Mouse (Mus musculus) small intestine, adult 2 months (tissue): ENCODE results near the gene Tspan17. TPM values are rescaled to one million over a fixed set of nuclear protein-coding genes. Genes with fewer than 3 reads are reported as not detected.

Experiments used
- H3K27ac ChIP-seq: fragments of 200-500 bp; 2 replicates; pipeline ENCODE4 v1.5.1; 2012; ENCODE audit warnings: low read depth, low read length, control low read depth, inconsistent platforms; ENCODE audit not compliant: insufficient read depth
- H3K27me3 ChIP-seq: fragments of 200-500 bp; 2 replicates; pipeline ENCODE4 v1.6.1; 2012; ENCODE audit warnings: mild to moderate bottlenecking, moderate library complexity, low read length, inconsistent platforms; ENCODE audit not compliant: control insufficient read depth, insufficient read depth
- H3K36me3 ChIP-seq: fragments of 200-500 bp; 2 replicates; pipeline ENCODE4 v1.6.1; 2012; ENCODE audit warnings: mild to moderate bottlenecking, low read length, control low read depth, inconsistent platforms; ENCODE audit not compliant: control insufficient read depth, insufficient read depth
- H3K4me1 ChIP-seq: fragments of 200-500 bp; 2 replicates; pipeline ENCODE4 v1.6.1; 2012; ENCODE audit warnings: low read length, inconsistent platforms, mixed read lengths; ENCODE audit not compliant: control insufficient read depth, insufficient read depth, insufficient read length
- H3K4me3 ChIP-seq: fragments of 200-500 bp; 2 replicates; pipeline ENCODE4 v1.5.1; 2012; ENCODE audit warnings: low read depth, mild to moderate bottlenecking, control low read depth, inconsistent platforms, low read length, moderate library complexity
- CTCF ChIP-seq: fragments of 200-500 bp; IDR thresholded peaks from 2 replicates; pipeline ENCODE4 v1.5.1; 2012; ENCODE audit warnings: low read depth, mild to moderate bottlenecking, control low read depth, inconsistent platforms, low read length, moderate library complexity, mixed read lengths; ENCODE audit not compliant: insufficient replicate concordance, insufficient read length; ENCODE audit errors: extremely low read depth
- POLR2A ChIP-seq: fragments of 200-500 bp; IDR thresholded peaks from 2 replicates; pipeline ENCODE4 v1.6.1; 2012; ENCODE audit warnings: low read depth, mild to moderate bottlenecking, control low read depth, inconsistent platforms, low read length, moderate library complexity
- WGBS: fragments of 180-500 bp; shearing (Covaris S2); methylation state at CpG from one replicate; pipeline ENCODE4 v1.1.7; 2018; 5-methylcytosine and 5-hydroxymethylcytosine counted together
- polyA plus RNA-seq: library from polyadenylated mRNA; depleted of rRNA; stranded (reverse); fragments of >200 nt; gene quantifications from 2 replicates; pipeline ENCODE4 v1.2.3, GENCODE M21; 2012; rRNA removed

The Tspan17 gene
- polyA plus RNA-seq, 1 experiment, result 16.0 TPM

DNA sequence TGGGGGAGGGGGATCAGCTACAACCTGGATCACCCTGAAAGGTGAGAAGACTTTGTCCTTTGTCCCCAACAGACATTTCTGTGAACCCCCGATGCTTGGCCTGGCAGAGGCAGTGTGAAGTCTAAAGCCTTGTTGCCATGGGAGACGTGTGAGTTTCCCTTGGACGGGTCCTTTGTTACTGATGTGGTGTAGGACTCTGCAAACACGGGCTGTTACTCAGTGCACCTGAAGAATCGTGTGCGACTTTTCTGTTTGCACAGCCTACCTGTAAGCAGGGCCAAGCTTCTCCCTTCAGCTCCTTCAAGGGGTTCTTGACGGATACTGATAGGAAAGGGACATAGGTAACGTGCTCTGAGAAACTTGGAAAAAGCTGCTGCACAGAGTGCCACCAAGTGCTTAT, 55.4 kb downstream of the Tspan17 start:
- H3K4me1 ChIP-seq, result no peaks in the 10 kb centered on the region
- H3K27ac ChIP-seq, result no peak overlapping the region
- H3K27me3 ChIP-seq, result no peaks in the 10 kb centered on the region
- H3K4me3 ChIP-seq, result no peak overlapping the region
- 21% methylated on average over 8 of the region's 8 CpGs for WGBS
- H3K36me3 ChIP-seq, result no peaks in the 10 kb centered on the region
- no peak for TF ChIP-seq POLR2A
- TF ChIP-seq CTCF, result no peak

Other genes with a start within 250 kb of the Tspan17 start
- gene 4833439L19Rik, start 223.9 kb upstream of the Tspan17 start, polyA plus RNA-seq, result 76.2 and 166 TPM in 2 replicates
- gene Arl10, start 214.4 kb upstream of the Tspan17 start, polyA plus RNA-seq, result 6.6 and 11.4 TPM in 2 replicates
- 2.3 and 2.4 TPM in 2 replicates for gene Nop16, start 199.3 kb upstream of the Tspan17 start, polyA plus RNA-seq
- 93.9 and 163 TPM in 2 replicates for gene Higd2a, start 199.2 kb upstream of the Tspan17 start, polyA plus RNA-seq
- 34.7 and 84.6 TPM in 2 replicates for gene Cltb, start 178.0 kb upstream of the Tspan17 start, polyA plus RNA-seq
- gene Faf2, start 167.6 kb upstream of the Tspan17 start, polyA plus RNA-seq, result 11.1 and 14.5 TPM in 2 replicates
- gene Rnf44, start 95.5 kb upstream of the Tspan17 start, polyA plus RNA-seq, result 206 and 318 TPM in 2 replicates
- 473 and 1,001 TPM in 2 replicates for gene Cdhr2, start 87.9 kb upstream of the Tspan17 start, polyA plus RNA-seq
- 0.14 and 0.18 TPM in 2 replicates for gene Gprin1, start 39.5 kb upstream of the Tspan17 start, polyA plus RNA-seq
- 0.37 and 0.63 TPM in 2 replicates for gene Sncb, start 22.8 kb upstream of the Tspan17 start, polyA plus RNA-seq
- gene Eif4e1b, start 5.4 kb upstream of the Tspan17 start, polyA plus RNA-seq, result not detected in 2 replicates
- 4.4 and 5.1 TPM in 2 replicates for gene Unc5a, start 160.0 kb downstream of the Tspan17 start, polyA plus RNA-seq
- 1.7 and 1.8 TPM in 2 replicates for gene Hk3, start 232.0 kb downstream of the Tspan17 start, polyA plus RNA-seq